Mouse (Mus musculus) hindbrain, embryonic 12.5 days (tissue): ENCODE data around the gene Mrpl33. TPM values are rescaled to one million over a fixed set of nuclear protein-coding genes. Genes with fewer than 3 reads are reported as not detected.

ENCODE experiments used
- ATAC-seq: fragments of 200-750 bp; cut with Nextera tagmentation; 2 replicates; pipeline ENCODE4 v1.8.0; 2017; ENCODE audit warnings: moderate TSS enrichment; ENCODE audit not compliant: low FRiP score
- H3K27ac ChIP-seq: fragments of 300-500 bp; sonication (generic); 2 replicates; pipeline ENCODE4 v1.5.1; 2016; ENCODE audit warnings: mild to moderate bottlenecking
- H3K27me3 ChIP-seq: fragments of 300-500 bp; sonication (generic); 2 replicates; pipeline ENCODE4 v1.6.1; 2016; ENCODE audit warnings: mild to moderate bottlenecking
- H3K36me3 ChIP-seq: fragments of 300-500 bp; sonication (generic); 2 replicates; pipeline ENCODE4 v1.6.1; 2016; ENCODE audit warnings: mild to moderate bottlenecking
- H3K4me1 ChIP-seq: fragments of 300-500 bp; sonication (generic); 2 replicates; pipeline ENCODE4 v1.6.1; 2016
- H3K4me2 ChIP-seq: fragments of 300-500 bp; sonication (generic); replicated peaks from 2 replicates; pipeline ENCODE4 v1.6.1; 2016; ENCODE audit warnings: mild to moderate bottlenecking
- H3K4me3 ChIP-seq: fragments of 300-500 bp; sonication (generic); 2 replicates; pipeline ENCODE4 v1.5.1; 2016; ENCODE audit warnings: mild to moderate bottlenecking
- H3K9ac ChIP-seq: fragments of 300-500 bp; sonication (generic); 2 replicates; pipeline ENCODE4 v1.6.1; 2016; ENCODE audit warnings: mild to moderate bottlenecking, moderate library complexity
- H3K9me3 ChIP-seq: fragments of 300-500 bp; sonication (generic); replicated peaks from 2 replicates; pipeline ENCODE4 v1.6.1; 2016; ENCODE audit warnings: mild to moderate bottlenecking
- WGBS: fragments of 180-500 bp; shearing (Covaris S2); methylation state at CpG from one replicate; pipeline ENCODE4 v1.1.7; 2016; 5-methylcytosine and 5-hydroxymethylcytosine counted together
- polyA plus RNA-seq: library from polyadenylated mRNA; unstranded; fragments of >200 nt; fragmentation: Nextera tagmentation; extraction: Ambion mirVana; gene quantifications from 2 replicates; pipeline ENCODE4 v1.2.1, GENCODE M21; 2016

Mrpl33 gene
- polyA plus RNA-seq, 1 experiment from 2014 or later = 201 TPM

DNA sequence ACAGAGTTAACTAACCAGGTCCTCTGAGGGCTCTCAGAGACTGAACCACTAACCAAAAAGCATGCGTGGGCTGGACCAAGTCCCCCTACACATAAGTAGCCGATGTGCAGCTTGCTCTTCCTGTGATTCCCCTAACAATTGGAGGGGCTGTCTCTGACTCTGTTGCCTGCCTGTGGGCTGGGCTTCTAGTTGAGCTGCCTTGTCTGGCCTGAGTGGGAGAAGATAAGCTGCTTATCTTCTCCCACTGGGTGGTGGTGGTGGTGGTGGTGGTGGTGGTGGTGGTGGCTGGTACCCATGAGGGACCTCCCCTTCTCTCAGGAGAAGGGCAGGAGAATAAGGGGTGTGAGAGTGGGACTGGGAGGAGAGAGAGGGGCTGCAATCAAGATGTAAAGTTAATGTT, 89.3 kb downstream of the Mrpl33 start:
- Histone ChIP-seq H3K27me3 (no peaks in the 10 kb centered on the region), H3K36me3 (no peaks in the 10 kb centered on the region), H3K4me1 (no peaks in the 10 kb centered on the region), H3K4me3 (no peak overlapping the region), H3K9me3 (no peaks in the 10 kb centered on the region), H3K27ac (no peak overlapping the region), H3K4me2 (no peak overlapping the region), H3K9ac (no peak overlapping the region)
- no peak for ATAC-seq
- 72% methylated on average over 2 of the region's 2 CpGs for WGBS

DNA sequence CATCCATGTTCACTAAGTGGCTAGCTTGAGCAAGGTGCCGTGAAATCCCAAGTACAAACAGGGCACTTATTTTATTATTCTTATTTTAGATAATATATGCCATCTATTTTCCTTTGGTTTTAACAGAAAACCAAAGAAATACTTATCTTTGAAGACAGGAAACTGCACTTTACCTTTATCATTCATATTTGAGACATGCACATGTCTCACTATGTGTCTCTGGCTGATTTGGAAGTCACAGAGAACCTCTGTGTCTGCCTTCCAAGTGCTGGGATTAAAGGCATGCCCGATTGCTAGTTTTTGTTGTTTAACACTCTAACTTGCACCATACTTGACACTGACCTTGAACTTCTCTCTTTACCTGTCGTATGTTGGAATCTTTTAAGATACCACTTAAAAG, 91.2 kb downstream of the Mrpl33 start:
- no peaks in the 10 kb centered on the region for H3K9me3 ChIP-seq
- no peaks in the 10 kb centered on the region for H3K27me3 ChIP-seq
- H3K4me1 ChIP-seq = no peaks in the 10 kb centered on the region
- ATAC-seq = no peak
- 93% methylated on average over 3 of the region's 3 CpGs for WGBS
- no peak overlapping the region for H3K4me3 ChIP-seq
- H3K9ac ChIP-seq = no peak overlapping the region
- no peaks in the 10 kb centered on the region for H3K36me3 ChIP-seq
- no peak overlapping the region for H3K27ac ChIP-seq
- no peak overlapping the region for H3K4me2 ChIP-seq

DNA sequence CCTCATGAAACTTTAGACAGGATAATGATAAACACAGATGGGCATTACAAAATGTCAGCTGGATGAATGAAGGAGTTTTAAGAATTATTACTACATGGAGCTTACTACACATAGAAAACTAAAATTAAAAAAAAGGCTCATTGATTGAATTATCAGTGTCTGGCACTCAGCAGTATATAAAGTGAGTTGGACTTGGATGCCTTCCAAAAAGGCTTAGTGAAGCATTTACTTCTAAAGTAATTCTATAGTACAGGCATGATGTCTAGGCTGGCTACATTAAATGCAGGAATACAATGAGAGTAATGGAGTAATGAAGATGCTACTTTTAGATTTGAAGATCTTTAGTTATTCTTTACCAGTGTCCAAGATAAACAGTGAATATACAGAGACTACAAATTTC, 96.5 kb downstream of the Mrpl33 start:
- no peaks in the 10 kb centered on the region for H3K9me3 ChIP-seq
- H3K27ac ChIP-seq = no peak overlapping the region
- no peak overlapping the region for H3K9ac ChIP-seq
- H3K4me1 ChIP-seq = peaks cover 5% of the 10 kb centered on the region; the same call in 1 of the 2 replicates
- no peaks in the 10 kb centered on the region for H3K27me3 ChIP-seq
- ATAC-seq = no peak
- no peaks in the 10 kb centered on the region for H3K36me3 ChIP-seq
- no peak overlapping the region for H3K4me2 ChIP-seq
- no peak overlapping the region for H3K4me3 ChIP-seq

DNA sequence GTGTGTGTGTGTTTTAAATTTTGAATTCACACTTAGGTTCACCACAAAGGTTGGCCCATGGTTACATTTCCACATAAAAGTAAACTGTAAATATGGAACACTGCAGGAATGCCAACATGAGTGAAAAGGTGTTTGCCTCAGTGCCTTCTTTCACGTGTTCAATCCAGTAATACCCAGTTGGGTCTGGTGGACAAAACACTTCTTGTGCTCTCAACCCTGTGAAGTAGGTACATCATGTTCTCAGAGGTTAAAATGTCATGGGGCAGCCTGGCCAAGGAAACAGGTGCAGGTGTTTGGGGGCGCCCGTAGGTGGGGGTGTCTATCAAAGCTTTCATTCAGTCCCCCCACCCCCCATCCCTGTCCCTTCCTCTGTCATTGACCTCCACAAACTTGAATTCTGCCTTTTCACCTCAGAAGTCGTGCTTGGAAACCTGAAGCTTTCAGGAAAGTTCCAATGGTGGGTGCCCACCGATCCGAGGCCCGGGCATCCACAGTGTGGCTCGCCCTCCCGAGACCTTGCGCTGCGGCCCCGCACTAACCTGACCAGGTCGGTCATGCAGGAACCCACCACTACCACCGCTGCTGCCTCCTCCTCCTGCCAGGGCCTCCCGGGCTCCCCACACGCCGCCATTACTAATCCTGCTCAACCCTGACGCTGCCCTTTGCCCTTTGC, 100.4 kb downstream of the Mrpl33 start, which contains the start of gene Rbks:
Gene Rbks (minus strand): TSS at position 657 of the 673 bp plus-strand sequence.
- peak within 1 kb of the TSS; percentile 80 for H3K4me3 ChIP-seq
- no peaks in the 10 kb centered on the region for H3K36me3 ChIP-seq
- no peaks in the 10 kb centered on the region for H3K27me3 ChIP-seq
- peak within 1 kb of the TSS; percentile 87 for H3K27ac ChIP-seq
- ATAC-seq = peak; percentile 71
- peak within 1 kb of the TSS; percentile 81 for H3K9ac ChIP-seq
- 6% methylated on average over 18 of the region's 18 CpGs for WGBS
- H3K4me1 ChIP-seq = peaks cover 5% of the 10 kb centered on the region; the same call in 1 of the 2 replicates
- peak within 1 kb of the TSS; percentile 82 for H3K4me2 ChIP-seq
- H3K9me3 ChIP-seq = no peaks in the 10 kb centered on the region

DNA sequence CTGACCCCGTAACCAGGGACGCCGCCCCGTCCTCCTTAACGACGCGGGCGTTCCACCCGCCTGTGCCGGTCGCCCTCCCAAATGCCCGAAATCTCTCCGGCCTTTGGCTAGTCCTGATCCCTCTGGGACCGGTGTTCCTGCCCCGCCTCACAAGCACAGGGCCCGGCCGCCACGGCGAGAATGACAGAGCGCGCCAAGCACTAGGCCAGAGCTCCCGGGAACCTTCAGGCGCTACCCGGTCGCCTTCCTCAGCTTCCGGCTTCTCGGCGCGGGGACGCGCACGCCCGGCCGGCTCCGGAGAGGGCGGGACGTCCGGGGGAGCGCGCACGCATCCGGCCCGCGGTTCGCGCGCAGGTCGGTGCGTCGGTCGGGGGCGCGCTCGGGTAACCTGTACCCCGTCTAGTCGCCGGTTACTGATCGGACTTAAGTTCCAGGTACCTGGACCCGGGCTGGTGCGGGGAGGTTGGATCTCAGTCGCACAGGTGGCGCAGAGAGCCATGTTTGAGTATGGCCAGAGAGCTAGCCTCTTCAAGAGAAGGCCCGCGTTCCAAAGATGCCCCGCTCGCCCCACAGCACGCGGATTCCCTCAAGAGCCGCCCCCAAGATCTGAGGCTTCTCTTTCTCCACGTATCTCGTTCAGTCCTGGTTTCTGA, 101.0 kb downstream of the Mrpl33 start, which contains the start of gene Babam2:
Gene Babam2 (plus strand): TSS at position 41 of the 653 bp plus-strand sequence.
- peak within 1 kb of the TSS; percentile 82 for H3K4me2 ChIP-seq
- peak within 1 kb of the TSS; percentile 80 for H3K4me3 ChIP-seq
- H3K9me3 ChIP-seq = no peaks in the 10 kb centered on the region
- H3K27ac ChIP-seq = peak within 1 kb of the TSS; percentile 87
- WGBS = under 1% methylated on average over 71 of the region's 71 CpGs
- peak; percentile 96 for ATAC-seq
- H3K4me1 ChIP-seq = peaks cover 5% of the 10 kb centered on the region; the same call in 1 of the 2 replicates
- no peaks in the 10 kb centered on the region for H3K27me3 ChIP-seq
- peak within 1 kb of the TSS; percentile 81 for H3K9ac ChIP-seq
- H3K36me3 ChIP-seq = no peaks in the 10 kb centered on the region

DNA sequence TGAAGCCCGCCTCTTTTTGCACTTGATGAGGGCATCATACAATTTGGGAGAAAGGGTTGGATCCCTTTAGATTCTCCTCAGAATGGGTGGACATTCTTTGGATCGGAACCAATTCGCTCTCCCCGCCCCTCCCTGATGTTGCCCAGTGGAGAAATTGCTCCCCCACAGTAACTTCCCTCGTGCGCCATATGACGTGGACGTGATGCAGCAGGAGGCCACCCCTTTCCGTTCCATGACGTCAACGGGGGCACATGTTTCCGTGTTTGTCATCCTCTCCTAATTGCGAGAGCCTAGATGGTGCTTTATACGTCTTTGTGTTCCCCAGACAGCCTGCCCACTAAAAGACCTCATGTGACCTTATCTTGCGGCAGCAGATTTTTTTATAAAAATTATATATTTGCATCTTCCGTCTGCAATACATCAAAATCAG, 101.6 kb downstream of the Mrpl33 start:
- Histone ChIP-seq H3K27me3 (no peaks in the 10 kb centered on the region), H3K9me3 (no peaks in the 10 kb centered on the region), H3K4me3 (peak overlapping the region; percentile 80), H3K36me3 (no peaks in the 10 kb centered on the region), H3K4me1 (peaks cover 5% of the 10 kb centered on the region; the same call in 1 of the 2 replicates), H3K4me2 (peak overlapping the region; percentile 82), H3K27ac (peak overlapping the region; percentile 87), H3K9ac (peak overlapping the region; percentile 81)
- ATAC-seq = peak; percentile 81
- WGBS = 6% methylated on average over 16 of the region's 16 CpGs

DNA sequence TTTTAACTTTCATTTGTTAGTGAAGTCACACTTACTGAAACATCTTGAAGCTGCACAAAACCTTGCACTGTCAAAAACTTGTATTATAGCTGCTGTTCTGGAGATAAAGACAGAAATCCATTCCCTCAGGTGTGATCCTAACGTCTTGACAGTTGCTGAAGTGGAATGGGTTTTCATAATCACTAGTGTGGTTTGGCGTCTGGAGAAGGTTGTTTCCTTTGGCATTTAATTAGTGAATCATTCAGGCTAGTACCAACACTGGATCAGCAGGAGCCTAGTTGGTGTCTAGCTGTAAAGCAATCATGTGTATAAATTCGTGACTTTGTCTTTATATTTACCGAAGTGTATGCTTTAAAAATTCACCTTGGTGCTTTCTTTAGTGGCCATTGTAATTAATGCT, 102.2 kb downstream of the Mrpl33 start:
- no peaks in the 10 kb centered on the region for H3K27me3 ChIP-seq
- H3K9ac ChIP-seq = no peak overlapping the region
- WGBS = 54% methylated on average over 4 of the region's 4 CpGs
- no peak overlapping the region for H3K4me3 ChIP-seq
- H3K4me2 ChIP-seq = no peak overlapping the region
- 0 out of 2 replicates have a peak, but pooled peaks cover 4% of the 10 kb centered on the region for H3K36me3 ChIP-seq
- no peak for ATAC-seq
- H3K4me1 ChIP-seq = peaks cover 5% of the 10 kb centered on the region; the same call in 1 of the 2 replicates
- H3K9me3 ChIP-seq = no peaks in the 10 kb centered on the region
- no peak overlapping the region for H3K27ac ChIP-seq

DNA sequence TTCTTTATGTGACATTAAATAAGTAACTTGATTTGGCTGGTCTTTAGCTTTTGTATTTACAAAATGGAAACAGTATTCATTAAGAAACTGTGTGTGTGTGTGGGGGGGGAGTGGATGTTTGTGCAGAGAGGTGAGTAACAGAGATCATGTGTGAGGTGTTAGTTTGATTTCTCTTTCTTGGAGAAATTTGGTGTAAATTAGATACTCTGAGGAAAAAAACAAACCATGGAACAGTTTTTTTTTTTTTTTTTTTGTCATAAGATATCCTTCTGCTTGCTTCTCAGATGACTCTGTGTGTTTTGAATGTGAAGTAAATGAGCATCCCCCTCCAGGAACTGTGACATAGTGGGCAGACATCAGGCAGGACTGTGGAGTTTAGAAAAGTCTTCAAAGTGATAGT, 102.7 kb downstream of the Mrpl33 start:
- no peaks in the 10 kb centered on the region for H3K27me3 ChIP-seq
- no peak overlapping the region for H3K4me3 ChIP-seq
- H3K9ac ChIP-seq = no peak overlapping the region
- peaks cover 5% of the 10 kb centered on the region; the same call in 1 of the 2 replicates for H3K4me1 ChIP-seq
- no peak overlapping the region for H3K27ac ChIP-seq
- H3K4me2 ChIP-seq = no peak overlapping the region
- 0 out of 2 replicates have a peak, but pooled peaks cover 5% of the 10 kb centered on the region for H3K36me3 ChIP-seq
- no peak for ATAC-seq
- H3K9me3 ChIP-seq = no peaks in the 10 kb centered on the region

DNA sequence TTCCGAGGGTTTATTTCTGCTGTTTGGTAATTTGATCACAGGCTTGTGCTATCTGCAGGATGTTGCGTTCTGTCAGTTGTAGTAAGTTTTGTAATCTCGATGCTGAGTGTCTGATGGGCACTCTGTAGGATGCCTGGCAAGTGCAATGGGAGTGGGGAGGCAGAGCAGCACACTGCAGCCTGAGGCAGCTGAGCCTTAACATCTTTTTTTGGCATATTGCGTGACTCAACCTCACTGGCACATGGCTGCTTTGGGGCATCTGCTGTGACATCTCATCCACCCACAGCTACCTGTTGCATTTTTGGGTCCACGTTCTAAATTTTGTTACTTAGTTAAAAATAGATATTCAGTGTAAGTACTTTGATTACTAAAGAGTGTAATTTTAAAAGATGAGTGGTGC, 108.2 kb downstream of the Mrpl33 start:
- H3K4me2 ChIP-seq = no peak overlapping the region
- no peak overlapping the region for H3K4me3 ChIP-seq
- no peaks in the 10 kb centered on the region for H3K9me3 ChIP-seq
- ATAC-seq = no peak
- H3K27ac ChIP-seq = no peak overlapping the region
- no peak overlapping the region for H3K9ac ChIP-seq
- H3K4me1 ChIP-seq = no peaks in the 10 kb centered on the region
- 91% methylated on average over 5 of the region's 5 CpGs for WGBS
- no peaks in the 10 kb centered on the region for H3K27me3 ChIP-seq
- H3K36me3 ChIP-seq = 0 out of 2 replicates have a peak, but pooled peaks cover 5% of the 10 kb centered on the region

DNA sequence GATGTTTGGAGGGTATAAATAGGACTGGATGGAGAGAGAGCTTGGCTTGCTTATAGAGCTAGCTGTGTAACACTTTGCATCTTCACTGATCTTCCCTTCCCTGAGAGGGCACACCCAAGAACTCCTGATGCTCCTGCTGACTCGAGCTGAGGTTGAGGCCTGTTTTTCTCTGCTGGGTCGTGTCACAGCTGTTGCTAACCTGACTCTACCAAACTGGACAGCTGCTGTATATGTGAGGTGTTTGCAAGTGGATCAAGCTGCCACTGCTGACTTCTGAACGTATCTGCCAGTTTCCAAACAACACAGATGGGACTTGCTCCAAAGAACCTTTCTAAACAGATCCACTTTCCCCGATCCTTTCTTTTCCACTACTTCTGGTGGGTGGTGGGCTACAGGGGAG, 110.1 kb downstream of the Mrpl33 start:
- Histone ChIP-seq H3K9ac (no peak overlapping the region), H3K27me3 (no peaks in the 10 kb centered on the region), H3K4me2 (no peak overlapping the region), H3K9me3 (no peaks in the 10 kb centered on the region), H3K4me1 (no peaks in the 10 kb centered on the region), H3K36me3 (0 out of 2 replicates have a peak, but pooled peaks cover 5% of the 10 kb centered on the region), H3K4me3 (no peak overlapping the region), H3K27ac (no peak overlapping the region)
- 82% methylated on average over 4 of the region's 4 CpGs for WGBS
- ATAC-seq = no peak

DNA sequence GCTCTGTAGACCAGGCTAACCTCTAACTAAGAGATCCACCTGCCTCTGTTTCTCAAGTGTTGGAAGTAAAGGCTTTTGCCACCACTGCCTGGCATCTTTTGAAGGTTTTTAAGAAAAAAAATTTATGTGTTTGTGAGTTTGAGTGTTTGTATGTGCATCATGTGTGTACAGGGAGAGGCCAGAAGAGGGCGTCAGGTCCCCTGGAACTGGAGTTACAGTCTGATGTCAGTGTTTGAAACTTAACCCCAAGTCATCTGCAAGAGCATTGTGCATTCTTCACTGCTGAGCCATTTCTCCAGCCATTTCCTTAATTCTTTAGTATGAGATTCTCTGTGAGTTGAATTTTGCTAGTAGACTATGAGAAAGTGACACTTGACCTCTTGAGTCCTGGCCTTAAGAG, 112.7 kb downstream of the Mrpl33 start:
- Histone ChIP-seq H3K4me1 (no peaks in the 10 kb centered on the region), H3K36me3 (no peaks in the 10 kb centered on the region), H3K27ac (no peak overlapping the region), H3K4me3 (no peak overlapping the region), H3K9ac (no peak overlapping the region), H3K9me3 (no peaks in the 10 kb centered on the region), H3K27me3 (no peaks in the 10 kb centered on the region), H3K4me2 (no peak overlapping the region)
- WGBS = 59% methylated on average over 1 of the region's 1 CpGs
- no peak for ATAC-seq

DNA sequence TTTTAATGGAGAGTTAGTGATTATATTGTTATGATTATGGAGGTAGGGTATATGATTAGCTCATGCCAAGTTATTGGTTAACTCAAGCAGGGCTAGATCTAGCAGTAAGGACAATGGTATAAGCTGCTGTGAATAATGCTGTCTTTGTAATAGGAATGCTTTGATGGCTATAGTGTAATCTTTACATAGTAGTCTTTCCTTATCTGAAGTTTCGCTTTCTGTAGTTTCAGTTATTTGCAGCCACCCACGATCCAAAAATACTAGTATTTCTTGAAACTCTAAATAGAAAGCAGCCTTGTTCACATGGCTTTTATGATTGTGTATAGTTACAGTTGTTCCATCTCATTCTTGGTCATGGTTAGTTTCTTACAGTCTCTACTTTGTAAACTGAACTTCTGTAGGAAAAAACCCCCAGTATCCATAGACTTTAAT, 116.6 kb downstream of the Mrpl33 start:
- no peak for ATAC-seq
- WGBS = 85% methylated on average over 2 of the region's 2 CpGs
- H3K4me2 ChIP-seq = no peak overlapping the region
- no peaks in the 10 kb centered on the region for H3K36me3 ChIP-seq
- no peaks in the 10 kb centered on the region for H3K27me3 ChIP-seq
- H3K9ac ChIP-seq = no peak overlapping the region
- H3K27ac ChIP-seq = no peak overlapping the region
- no peaks in the 10 kb centered on the region for H3K9me3 ChIP-seq
- no peak overlapping the region for H3K4me3 ChIP-seq
- no peaks in the 10 kb centered on the region for H3K4me1 ChIP-seq
